Mouse (Mus musculus): ENCODE measurements around the gene Serhl.

- TF ChIP-seq POLR2A (IDR thresholded peaks at IDR 0.05; ENCODE audit: borderline replicate concordance, control insufficient read depth, low read depth, low read length), result no peak
- no peak for TF ChIP-seq CTCF (IDR thresholded peaks at IDR 0.05; ENCODE audit: control insufficient read depth, insufficient read depth, low read length)
Measured at GRCm38 (mm10) chr15:83134671-83135070, 45.4 kb downstream of the Serhl start.

Data from bone marrow, adult 2 months (tissue).